8 mouse cellular contexts compared by ENCODE assay signal in genomic region chr12:113075063-113075454, GRCm38 (mm10). TPM values are rescaled to one million over a fixed set of nuclear protein-coding genes. Genes with fewer than 3 reads are reported as not detected.
DNase-seq lines count a peak whose midpoint lies in the region; ATAC-seq and TF ChIP-seq lines count a peak whose summit lies in the region.

No protein-coding gene starts in this region.

- DNase-seq in 416B (ENCODE audit: low read depth): peak; percentile 94
- peak; percentile 81 to 82 for DNase-seq in heart, adult 9 months (ENCODE audit: low spot score in 2 of 2)
- DNase-seq in monocyte, adult 2 months (ENCODE audit: low read depth in 1 of 2, low spot score in 2 of 2): peak; percentile 64 to 77
- peak; percentile 87 to 88 for DNase-seq in spleen, postnatal 36 days (ENCODE audit: low spot score in 2 of 2)

- WGBS in bone marrow, adult 2 months: under 1% methylated on average over 10 of the region's 10 CpGs
- WGBS in embryonic facial prominence, embryonic 15.5 days: 2% methylated on average over 10 of the region's 10 CpGs
- 5% methylated on average over 10 of the region's 10 CpGs for WGBS in kidney, embryonic 14.5 days
- 3% methylated on average over 10 of the region's 10 CpGs for WGBS in limb, embryonic 15.5 days

- H3K4me1 ChIP-seq in bone marrow, adult 2 months (ENCODE audit: control insufficient read depth, insufficient read depth, low read length): 0 out of 2 replicates have a peak, but pooled peaks cover 1% of the 10 kb centered on the region
- H3K4me1 ChIP-seq in embryonic facial prominence, embryonic 15.5 days: peaks cover 24% of the 10 kb centered on the region
- H3K4me1 ChIP-seq in kidney, embryonic 14.5 days (ENCODE audit: control insufficient read depth, insufficient read depth, low read length): peaks cover 17% of the 10 kb centered on the region
- peaks cover 21% of the 10 kb centered on the region for H3K4me1 ChIP-seq in limb, embryonic 15.5 days

- no peaks in the 10 kb centered on the region for H3K27me3 ChIP-seq in embryonic facial prominence, embryonic 15.5 days
- no peaks in the 10 kb centered on the region for H3K27me3 ChIP-seq in kidney, embryonic 14.5 days (ENCODE audit: control insufficient read depth, insufficient read depth, low read length)
- H3K27me3 ChIP-seq in limb, embryonic 15.5 days: no peaks in the 10 kb centered on the region

- H3K9me3 ChIP-seq in embryonic facial prominence, embryonic 15.5 days (replicated peaks): no peaks in the 10 kb centered on the region
- H3K9me3 ChIP-seq in kidney, embryonic 14.5 days (ENCODE audit: control insufficient read depth, low read length): no peaks in the 10 kb centered on the region
- H3K9me3 ChIP-seq in limb, embryonic 15.5 days: no peaks in the 10 kb centered on the region

- TF ChIP-seq POLR2A in bone marrow, adult 2 months (IDR thresholded peaks at IDR 0.05; ENCODE audit: borderline replicate concordance, control insufficient read depth, low read depth, low read length): peak; percentile 67

- H3K36me3 ChIP-seq in embryonic facial prominence, embryonic 15.5 days: peaks cover 15% of the 10 kb centered on the region
- H3K36me3 ChIP-seq in kidney, embryonic 14.5 days (ENCODE audit: control insufficient read depth, insufficient read depth, low read length): peaks cover 16% of the 10 kb centered on the region
- peaks cover 20% of the 10 kb centered on the region for H3K36me3 ChIP-seq in limb, embryonic 15.5 days

- peak overlapping the region; percentile 83 for H3K4me3 ChIP-seq in bone marrow, adult 2 months (replicated peaks; ENCODE audit: control insufficient read depth, low read depth, low read length)
- H3K4me3 ChIP-seq in embryonic facial prominence, embryonic 15.5 days (replicated peaks): peak overlapping the region; percentile 55
- H3K4me3 ChIP-seq in kidney, embryonic 14.5 days (ENCODE audit: low read length): peak overlapping the region; percentile 50
- H3K4me3 ChIP-seq in limb, embryonic 15.5 days: peak overlapping the region; percentile 53

- H3K4me2 ChIP-seq in embryonic facial prominence, embryonic 15.5 days (replicated peaks): peak overlapping the region; percentile 97
- H3K4me2 ChIP-seq in kidney, embryonic 14.5 days (replicated peaks; ENCODE audit: low read depth, low read length): peak overlapping the region; percentile 95
- peak overlapping the region; percentile 95 for H3K4me2 ChIP-seq in limb, embryonic 15.5 days

- peak overlapping the region; percentile 56 for H3K27ac ChIP-seq in bone marrow, adult 2 months (ENCODE audit: control insufficient read depth, insufficient read depth, low read depth, low read length, poor library complexity)
- peak overlapping the region; percentile 92 for H3K27ac ChIP-seq in embryonic facial prominence, embryonic 15.5 days (replicated peaks)
- H3K27ac ChIP-seq in kidney, embryonic 14.5 days (ENCODE audit: low read depth, low read length): peak overlapping the region; percentile 88
- peak overlapping the region; percentile 90 for H3K27ac ChIP-seq in limb, embryonic 15.5 days

- peak; percentile 99 for TF ChIP-seq CTCF in bone marrow, adult 2 months (IDR thresholded peaks at IDR 0.05; ENCODE audit: control insufficient read depth, insufficient read depth, low read length)

- peak; percentile 53 for ATAC-seq in embryonic facial prominence, embryonic 15.5 days (ENCODE audit: insufficient number of reproducible peaks, low FRiP score, low TSS enrichment, low read depth)
- peak; percentile 83 for ATAC-seq in kidney, embryonic 14.5 days (ENCODE audit: low FRiP score, low TSS enrichment)
- ATAC-seq in limb, embryonic 15.5 days (ENCODE audit: insufficient number of reproducible peaks, low FRiP score, low TSS enrichment, low read depth): peak; percentile 56; the same call in 1 of the 2 replicates

- peak overlapping the region; percentile 40; the same call in 1 of the 2 replicates for H3K9ac ChIP-seq in embryonic facial prominence, embryonic 15.5 days
- peak overlapping the region; percentile 67 for H3K9ac ChIP-seq in kidney, embryonic 14.5 days (ENCODE audit: low read depth, low read length)
- H3K9ac ChIP-seq in limb, embryonic 15.5 days: 0 out of 2 replicates have a peak overlapping the region, but pooled peaks have one; percentile 47

RNA-seq across cellular contexts. Expression of gene Tex22, which starts 0.8 kb away (rescaled TPM):
- polyA plus RNA-seq in bone marrow, adult 2 months (2011; ENCODE audit: insufficient read depth, insufficient read length, low replicate concordance, missing spikeins): 1.3 and 3.0 TPM in 2 replicates
- polyA plus RNA-seq in embryonic facial prominence, embryonic 15.5 days (2015; fragmentation: Nextera tagmentation; extraction: Ambion mirVana): 0.20 TPM in 1 of 2 replicates, not detected in the other
- polyA plus RNA-seq in kidney, embryonic 14.5 days (2014; fragmentation: Nextera tagmentation; extraction: Ambion mirVana): not detected in 2 replicates
- polyA plus RNA-seq in limb, embryonic 15.5 days (2015; fragmentation: Nextera tagmentation; extraction: Ambion mirVana): 0.19 TPM in 1 of 2 replicates, not detected in the other

RNA-seq across cellular contexts. Expression of gene Mta1, which starts 23.0 kb away (rescaled TPM):
- polyA plus RNA-seq in bone marrow, adult 2 months (2011; ENCODE audit: insufficient read depth, insufficient read length, low replicate concordance, missing spikeins): 17.9 and 20.9 TPM in 2 replicates
- polyA plus RNA-seq in embryonic facial prominence, embryonic 15.5 days (2015; fragmentation: Nextera tagmentation; extraction: Ambion mirVana): 14.7 and 15.6 TPM in 2 replicates
- 23.0 and 26.2 TPM in 2 replicates for polyA plus RNA-seq in kidney, embryonic 14.5 days (2014; fragmentation: Nextera tagmentation; extraction: Ambion mirVana)
- polyA plus RNA-seq in limb, embryonic 15.5 days (2015; fragmentation: Nextera tagmentation; extraction: Ambion mirVana): 10.6 and 12.9 TPM in 2 replicates

Comparison
In these comparisons a context has a peak if more than half of its experiments do, and no peak if none do; other contexts are left out.
1. Peak in every context shown above with its lines: DNase-seq, ATAC-seq, H3K4me3 ChIP-seq and H3K27ac ChIP-seq.